Mouse (Mus musculus) brain, embryonic 18.5 days (tissue): ENCODE results near the gene Pak4.
"Not testable (repeated sequence)": the region's sequence is repeated elsewhere in the genome, so short reads cannot be mapped to it uniquely, and the experiment has no call there.

Source experiments
- DNase-seq: peaks from one replicate; pipeline ENCODE4 v3.0.0-alpha.2; 2012; ENCODE audit warnings: low read depth, low spot score

Gene Pak4

DNA sequence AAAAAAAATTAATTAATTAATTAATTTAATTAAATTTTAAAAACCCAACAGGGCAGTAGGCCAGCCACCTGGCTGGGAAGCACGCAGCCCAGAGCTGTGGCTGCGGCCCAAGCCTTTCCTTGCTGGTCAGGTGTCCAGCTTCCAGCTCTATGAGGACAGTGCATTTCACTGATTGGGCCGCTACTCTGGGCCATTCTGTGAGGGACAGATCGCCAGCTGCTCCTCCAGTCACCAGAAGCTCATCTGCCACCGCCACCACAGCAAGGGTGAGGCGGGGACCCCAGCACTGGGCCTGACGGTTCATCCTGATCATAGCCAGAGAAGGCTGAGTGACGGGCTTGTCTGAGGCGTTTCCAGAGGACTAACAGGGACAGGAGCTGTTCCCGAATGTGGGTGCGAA, 36.0 kb downstream of the Pak4 start:
- no peak for DNase-seq

DNA sequence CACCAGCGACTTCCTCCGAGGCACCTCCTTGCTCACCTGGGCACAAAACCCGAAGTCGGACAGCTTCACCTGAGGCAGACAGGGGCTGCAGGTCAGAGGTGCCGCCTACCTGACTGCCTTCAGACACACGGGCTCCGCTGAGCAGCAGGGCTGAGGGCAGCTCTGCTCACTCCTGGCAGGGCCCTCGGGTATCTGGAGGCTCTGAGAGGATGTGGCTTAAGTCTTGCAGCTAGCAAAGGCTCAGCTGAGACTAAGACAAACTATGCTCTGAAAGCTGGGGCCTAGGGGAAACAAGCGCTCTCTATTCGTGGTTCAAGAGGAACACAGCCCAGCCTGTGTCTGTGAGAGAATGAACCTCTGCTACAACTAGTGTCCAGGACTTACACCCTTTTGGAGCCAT, 37.1 kb downstream of the Pak4 start:
- DNase-seq, result no peak

DNA sequence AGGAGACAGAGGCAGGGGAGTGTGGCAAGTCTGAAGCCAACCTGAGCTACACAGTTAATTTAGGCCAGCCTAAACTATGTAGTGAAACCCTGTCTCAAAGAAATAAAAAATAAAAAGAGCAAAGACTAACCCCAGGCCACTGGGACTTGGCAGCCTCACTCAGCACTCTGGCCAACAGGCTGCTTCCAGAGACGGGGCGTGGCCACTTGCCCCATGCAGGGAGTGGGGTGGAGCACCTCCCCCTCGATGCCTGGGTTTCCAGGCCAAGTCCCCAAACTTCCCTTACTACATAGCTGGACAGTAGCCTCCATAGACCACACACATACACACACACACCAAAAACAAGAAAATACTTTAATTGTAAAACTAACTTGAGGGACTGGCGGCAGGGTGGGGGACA, 39.5 kb downstream of the Pak4 start:
- no peak for DNase-seq

DNA sequence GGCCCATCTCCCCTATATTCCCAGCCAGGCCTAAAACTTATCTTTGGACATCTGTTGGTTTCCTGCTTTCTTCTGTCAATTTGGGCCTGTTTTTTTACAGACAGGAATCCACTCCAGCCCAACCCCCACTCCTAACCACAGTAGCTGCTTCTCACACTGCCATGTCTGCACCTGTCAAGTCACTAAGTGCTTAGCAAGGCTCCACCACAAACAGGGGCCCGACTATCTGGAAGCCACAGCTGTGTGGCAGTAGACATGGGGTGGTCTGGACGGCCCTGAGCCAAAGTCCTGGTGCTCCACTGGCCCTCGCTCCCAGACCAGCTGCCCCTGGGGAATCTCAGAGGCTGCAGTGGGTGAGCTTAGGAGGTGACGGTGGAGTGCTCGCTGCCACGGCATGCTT, 40.3 kb downstream of the Pak4 start:
- no peak for DNase-seq

DNA sequence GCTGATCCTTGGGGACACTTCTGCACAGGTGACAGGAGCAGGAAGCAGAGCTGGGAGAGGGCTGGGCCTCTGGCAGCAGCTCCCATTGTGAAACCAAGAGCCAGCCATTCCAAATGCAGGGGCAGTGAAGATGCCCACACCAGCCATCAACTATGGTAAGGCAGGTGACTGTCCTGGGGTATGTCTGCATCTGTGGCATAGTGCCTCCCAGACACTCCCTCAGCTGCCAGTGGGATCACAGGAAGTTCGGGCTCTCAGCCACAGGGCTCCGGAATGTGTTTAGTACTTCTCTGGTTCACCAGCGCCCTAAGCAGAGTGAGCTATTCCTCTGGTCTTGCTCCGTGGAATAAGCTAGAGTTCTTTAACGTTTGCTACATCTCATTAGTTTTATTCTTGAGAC, 40.9 kb downstream of the Pak4 start:
- DNase-seq, result no peak

DNA sequence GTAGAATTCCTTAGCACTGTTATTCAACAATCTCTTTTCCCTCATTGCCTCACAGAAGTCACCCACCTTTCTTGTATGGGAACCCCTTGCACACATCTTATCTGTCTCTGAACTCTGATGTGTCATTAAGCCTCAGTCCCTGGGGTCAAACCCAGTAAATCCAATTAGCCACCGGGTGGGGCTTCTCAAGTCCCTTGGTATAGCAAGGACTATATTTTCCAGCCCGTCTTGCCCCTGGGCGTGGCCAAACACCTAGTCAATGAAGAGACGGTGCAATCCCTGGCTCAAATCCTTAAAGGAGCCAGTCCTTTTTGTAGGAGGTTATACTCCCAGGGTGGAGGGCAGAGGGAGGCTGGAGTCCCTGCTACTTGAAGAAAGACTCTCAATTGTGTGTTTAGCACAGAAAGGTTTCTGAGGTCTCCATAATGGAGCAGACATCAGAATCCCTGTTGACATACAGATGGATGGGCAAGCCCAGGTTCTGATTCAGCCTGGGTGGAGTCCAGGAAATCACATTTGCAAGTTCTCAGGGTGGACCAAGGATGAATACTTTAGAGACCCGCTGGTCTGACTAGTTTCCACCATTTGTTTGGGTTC, 41.9 kb downstream of the Pak4 start:
- no peak for DNase-seq

DNA sequence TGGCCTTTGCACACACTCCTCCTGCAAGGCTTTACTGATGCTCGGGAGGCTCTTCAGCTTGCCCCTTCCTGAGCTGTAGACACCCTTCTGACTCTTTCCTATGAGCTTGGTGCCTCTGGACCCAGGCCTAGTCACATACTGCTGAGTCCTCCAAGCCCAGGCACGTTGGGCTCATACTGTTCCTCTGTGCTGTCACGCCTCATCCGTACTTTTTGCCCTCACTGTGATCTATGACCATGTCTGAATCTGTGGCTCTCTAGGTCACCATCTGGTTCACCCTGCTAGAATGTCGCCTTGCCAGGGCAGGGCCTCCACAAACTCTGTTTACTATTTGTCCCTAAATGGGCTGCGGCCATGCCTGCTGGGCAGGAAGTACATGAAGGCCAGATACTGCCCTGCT, 44.9 kb downstream of the Pak4 start:
- no peak for DNase-seq

DNA sequence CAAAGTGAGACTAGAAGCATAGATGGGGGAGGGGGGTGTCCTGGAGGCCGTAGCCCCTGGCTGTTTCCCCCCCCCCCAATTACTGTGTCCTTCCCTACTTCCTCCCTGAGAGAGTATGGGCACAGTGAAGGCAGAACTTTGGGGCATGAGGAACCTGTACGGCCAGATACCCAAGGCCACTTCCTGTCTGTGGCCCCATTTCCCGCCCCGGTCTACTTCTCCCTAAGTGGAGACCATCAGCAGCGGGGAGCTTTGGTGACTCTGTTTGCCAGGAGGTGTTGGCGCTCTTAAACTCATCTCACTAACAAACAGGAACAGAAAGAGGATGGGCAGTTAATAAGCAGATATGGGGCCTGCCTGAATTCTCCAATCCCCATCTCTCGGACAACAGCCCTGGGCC, 50.4 kb downstream of the Pak4 start:
- no peak for DNase-seq

DNA sequence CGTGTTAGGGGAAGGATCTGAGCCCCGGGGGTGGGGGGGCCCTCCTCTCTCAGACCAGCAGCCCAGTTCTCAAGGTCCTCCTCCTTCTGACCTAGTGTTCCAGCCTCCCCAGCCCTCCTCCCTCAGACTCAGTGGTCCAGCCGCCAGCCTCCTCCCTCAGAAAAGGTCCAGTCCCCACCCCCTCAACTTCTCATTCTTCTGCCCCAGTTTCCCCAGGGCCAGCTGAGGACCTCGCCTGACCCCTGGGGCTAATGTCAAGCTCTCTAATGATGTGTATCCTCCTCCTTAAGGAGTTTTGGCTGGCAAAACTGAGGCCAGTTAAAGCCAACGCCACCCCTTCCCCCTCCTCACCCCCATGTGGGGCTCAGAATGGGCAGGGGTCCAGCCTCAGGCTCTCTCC, 50.8 kb downstream of the Pak4 start, which contains the start of gene Nccrp1:
Nccrp1 (minus strand) TSS at position 101 of the 400 bp plus-strand sequence.
- no peak for DNase-seq

DNA sequence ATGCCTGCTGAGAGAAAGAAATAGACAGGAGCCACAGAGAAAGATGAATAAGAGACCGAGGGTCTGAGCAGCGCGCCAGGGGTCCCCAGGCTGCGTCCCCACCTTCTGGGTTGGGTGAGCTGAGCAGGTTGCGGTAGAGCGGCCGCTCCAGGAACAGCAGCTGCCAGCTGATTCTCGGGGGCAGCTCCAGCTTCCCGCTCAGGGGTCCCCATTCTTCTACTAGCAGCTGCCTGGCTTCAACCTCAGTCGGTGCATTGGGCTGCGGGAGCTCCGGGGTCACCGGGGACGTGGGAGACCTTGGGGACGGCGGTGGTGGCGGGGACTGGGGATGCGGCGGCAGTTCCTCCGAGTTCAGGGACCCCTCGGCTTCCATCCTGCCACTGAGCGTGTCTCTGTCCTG, 51.3 kb downstream of the Pak4 start:
- no peak for DNase-seq

DNA sequence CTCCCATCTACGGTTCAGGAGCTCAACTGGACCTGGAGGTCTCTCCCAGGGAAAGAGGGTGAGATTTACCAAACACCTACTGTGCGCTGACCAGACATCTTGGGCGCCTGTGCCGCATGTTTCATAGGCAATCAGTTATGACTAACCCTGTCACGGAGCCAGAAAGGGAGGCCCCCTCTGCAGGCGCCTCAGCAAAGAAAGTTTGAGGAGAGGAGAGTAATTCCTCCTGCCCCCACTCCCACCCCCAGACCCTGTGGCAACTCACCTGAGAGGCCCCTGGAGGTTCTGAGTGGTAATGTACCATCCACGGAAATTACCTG, 52.1 kb downstream of the Pak4 start:
- no peak for DNase-seq

DNA sequence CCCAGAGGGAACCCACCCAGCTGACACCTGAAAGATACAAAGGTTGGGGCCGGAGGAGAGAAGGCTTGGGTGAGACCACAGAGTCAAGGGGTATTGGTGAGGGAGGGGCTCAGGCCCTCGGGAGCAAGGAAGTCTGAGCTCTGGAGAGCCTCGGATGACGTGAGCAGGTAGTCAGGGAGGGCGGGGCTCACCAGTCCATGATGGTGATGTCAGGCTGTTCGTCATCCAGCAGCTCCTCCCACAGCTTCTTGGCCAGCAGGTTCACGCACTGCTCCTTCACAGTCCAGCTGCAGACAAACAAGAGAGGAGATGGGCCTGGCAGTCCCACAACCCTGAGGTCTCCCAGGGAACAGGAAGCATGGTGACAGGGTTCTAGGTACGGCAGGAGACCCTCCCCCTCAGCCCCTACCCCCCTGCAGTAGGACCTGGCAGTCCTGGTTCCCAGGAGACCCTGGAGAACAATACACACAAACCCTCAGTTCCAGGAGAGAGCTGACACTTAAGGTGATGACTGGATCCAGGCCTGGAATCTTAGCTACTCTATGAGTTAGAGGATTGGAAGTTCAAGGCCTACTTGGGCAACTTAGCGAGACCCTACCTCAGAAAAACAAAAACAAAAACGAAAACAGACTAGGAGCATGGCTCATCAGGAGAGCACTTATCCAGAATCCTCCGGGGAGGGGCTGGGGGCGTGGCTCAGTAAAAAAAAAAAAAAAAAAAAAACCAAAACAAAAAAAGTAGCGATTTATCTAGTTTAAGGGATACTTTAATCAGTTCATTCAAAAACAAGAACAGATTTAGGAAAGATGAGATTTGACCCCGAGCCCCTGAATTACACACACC, 52.7 kb downstream of the Pak4 start:
- no peak for DNase-seq

DNA sequence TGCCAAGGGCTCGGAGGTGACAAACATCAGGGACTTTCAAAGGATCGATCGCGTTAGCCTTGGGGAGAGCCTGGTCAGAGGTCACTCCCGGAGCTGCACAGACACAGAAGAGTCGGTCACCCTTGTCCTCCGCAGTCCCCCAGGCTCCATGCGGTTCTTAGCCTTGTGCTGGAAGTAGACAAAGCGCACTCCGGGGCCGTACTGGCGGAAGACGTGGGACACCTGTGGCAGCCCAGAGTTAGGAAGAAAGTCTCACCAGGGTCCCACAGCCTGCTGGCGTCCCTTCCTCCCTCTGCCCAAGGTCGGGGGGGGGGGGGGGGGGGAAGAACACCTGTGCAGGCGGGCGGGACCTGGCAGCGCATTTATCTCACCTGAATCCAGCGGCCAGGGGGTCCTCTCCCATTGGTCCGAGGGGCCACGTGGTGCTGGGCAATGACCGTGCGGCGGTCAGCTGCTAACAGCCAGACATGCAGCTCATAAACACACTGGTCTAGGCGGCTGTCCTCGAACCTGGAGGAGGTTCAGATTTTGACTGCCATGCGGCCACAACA, 53.9 kb downstream of the Pak4 start:
- no peak for DNase-seq

DNA sequence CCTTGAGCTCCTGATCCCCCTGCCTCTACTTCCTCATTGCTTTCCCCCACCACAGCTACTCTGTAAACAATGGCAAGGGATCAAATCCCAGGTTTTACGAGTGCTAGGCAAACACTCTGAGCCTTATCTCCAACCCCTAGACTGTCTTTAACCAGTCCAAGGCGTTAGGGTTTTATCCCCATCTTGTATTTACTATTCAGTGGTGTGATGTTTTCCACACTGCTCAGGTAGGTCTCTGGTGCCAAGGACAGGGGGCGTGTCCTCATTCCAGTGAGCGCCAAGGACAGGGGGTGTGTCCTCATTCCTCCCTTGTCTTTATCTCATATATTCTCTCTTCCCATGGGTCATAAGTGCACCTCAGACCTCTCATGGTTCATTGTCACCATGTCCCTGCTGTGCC, 57.5 kb downstream of the Pak4 start, which contains the start of gene Sycn:
Sycn (plus strand) TSS at position 360 of the 400 bp plus-strand sequence.
- no peak for DNase-seq

DNA sequence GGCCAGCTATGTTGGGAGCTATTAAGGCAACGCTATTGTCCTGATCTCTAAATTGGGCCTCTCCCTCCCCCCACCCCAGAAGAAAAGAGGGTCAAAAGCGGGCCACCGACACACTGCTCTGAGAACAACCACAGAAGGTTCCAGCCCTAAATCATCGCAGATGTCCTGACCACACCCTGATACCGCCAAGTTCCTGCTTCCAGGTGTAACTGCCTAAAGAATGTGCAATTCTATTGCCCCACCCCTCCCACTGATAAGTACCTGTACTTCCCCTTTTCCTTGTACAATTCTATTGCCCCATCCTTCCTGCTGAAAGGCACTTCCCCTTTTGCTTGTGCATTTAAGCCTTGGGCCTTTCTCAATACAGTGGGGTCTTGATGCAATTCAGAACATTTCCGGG, 59.1 kb downstream of the Pak4 start:
- DNase-seq, result not testable (repeated sequence)

DNA sequence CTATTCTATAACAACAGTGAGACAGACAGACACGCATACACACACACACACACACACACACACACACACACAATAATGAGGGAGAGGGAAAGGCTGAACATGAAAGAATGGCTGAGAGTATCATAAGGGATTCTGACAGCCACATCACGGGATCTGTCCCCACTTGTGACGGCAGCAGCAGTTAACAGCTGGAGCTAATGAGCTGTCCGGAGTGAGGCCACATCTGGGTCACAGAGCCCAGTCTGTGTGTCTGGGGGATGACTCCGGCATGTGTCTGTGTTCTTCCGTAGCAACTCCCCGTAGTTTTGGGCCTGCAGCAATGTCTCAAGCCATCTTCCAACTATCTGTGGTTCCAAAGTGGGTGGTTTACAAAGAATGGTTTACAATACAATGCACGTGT, 66.0 kb downstream of the Pak4 start:
- no peak for DNase-seq

DNA sequence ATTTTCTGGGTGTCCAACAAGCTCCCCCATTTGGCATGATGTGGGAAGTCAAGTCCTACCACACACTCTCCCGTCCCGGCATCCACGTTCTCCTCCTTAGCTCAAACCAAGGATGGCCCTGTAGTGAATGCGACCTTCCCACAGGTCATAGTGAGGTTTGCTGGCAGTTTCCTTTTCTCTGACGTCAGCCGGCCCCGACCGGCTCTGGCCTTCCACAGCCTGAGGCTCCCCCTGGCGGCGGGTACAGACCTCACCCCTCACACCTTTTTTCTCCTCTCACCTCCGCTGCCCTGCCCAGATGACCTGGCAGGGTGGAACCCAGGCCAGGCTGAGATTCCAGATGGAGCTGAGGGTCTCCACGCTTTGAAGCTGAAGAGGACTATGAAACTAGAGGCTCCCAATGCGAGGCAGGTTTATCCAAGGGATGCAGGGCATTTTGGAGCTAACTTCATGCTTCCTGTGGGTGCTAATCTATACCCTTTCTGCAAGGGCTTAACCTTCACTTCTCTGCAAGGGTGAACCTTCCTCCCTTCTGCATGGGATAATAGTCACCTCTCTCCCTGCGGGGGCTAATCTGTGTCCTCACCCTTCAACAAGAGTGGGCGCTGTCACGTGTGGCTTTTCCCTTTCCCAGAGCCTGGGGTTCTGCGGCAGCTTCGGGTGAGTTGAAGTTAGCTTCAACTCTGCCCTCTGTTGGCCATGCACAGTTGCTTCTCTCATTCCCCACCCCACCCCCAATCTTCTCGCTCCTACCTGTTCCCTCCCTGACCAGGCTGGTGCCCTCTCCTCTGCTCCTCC, 69.9 kb downstream of the Pak4 start:
- DNase-seq, result no peak

DNA sequence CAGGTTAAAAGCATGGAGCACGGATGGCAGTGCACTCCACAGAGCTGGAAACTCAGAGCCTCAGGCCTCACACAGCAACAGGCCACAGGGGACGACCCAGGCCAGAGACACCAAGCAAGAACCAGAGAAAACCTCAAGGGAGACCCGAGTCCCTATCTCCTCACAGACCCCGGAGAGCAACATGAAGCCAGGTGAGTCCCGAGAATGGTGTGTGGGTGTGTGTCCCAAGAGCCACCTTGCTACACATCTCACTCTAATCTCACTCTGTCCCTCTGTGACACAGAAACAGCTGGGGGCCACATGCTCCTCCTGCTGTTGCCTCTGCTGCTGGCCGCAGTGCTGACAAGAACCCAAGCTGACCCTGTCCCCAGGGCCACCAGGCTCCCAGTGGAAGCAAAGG, 75.4 kb downstream of the Pak4 start, which contains the start of gene Ifnl3:
Ifnl3 (plus strand) TSS at position 301 of the 400 bp plus-strand sequence.
- DNase-seq, result not testable (repeated sequence)

DNA sequence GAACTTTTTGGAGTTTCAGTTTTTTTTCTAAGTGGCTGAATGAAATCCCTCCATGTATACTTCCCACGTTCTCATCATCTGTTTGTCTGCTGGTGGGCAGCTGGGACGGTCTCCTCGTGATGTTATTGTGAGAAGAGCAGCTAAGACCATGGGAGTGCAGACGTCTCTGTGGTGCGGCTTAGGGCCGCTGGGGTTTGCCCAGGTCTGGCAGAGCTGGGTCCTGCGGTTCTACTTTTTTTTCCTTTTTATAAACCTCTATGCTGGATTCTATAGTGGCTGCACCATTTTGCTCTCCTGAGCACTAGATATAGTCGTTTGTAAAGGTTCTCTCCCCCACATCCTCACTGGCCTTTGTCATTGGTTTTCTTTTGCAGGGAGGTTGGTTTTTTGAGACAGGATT, 86.5 kb downstream of the Pak4 start:
- no peak for DNase-seq

DNA sequence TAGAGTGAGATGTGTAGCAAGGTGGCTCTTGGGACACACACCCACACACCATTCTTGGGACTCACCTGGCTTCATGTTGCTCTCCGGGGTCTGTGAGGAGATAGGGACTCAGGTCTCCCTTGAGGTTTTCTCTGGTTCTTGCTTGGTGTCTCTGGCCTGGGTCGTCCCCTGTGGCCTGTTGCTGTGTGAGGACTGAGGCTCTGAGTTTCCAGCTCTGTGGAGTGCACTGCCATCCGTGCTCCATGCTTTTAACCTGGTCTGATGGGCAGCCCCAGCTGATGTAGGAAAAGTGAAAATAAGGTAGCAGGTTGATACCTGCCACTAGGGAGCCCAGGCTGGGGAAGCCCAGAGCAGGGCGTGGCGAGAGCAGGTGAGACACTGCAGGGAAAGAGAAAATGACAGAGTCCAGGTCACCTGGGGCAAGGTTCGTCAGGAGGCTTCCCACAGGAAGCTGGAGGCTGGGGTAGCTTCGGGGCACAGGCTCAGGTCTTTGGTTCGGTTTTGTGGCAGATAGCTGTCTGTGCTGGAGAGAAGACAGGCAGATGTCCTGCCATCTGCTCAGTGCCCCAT, 87.5 kb downstream of the Pak4 start, which contains the start of gene Ifnl2:
Ifnl2 (minus strand) TSS at position 51 of the 570 bp plus-strand sequence.
- not testable (repeated sequence) for DNase-seq

DNA sequence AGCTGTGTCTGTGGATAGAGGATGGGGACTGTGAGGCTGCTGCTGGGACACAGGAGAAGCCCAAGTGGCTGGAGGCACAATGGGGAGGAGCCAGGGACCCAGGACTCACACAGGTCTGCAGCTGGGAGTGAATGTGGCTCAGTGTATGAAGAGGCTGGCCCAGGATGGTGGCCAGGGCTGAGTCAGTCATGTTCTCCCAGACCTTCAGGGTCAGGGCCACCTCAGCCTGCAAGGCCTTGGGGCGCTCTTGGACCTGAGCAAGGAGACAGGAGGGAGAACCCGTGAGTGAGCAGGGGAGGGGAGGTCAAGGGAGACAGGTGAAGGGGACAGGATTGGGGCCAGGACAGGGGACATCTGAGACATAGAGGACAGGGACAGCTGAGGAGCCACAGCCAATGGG, 88.9 kb downstream of the Pak4 start:
- DNase-seq, result not testable (repeated sequence)
